Mouse (Mus musculus) lung, adult 2 months (tissue): ENCODE results near the gene Ang4.

Experiments
- CTCF ChIP-seq: fragments of 200-500 bp; IDR thresholded peaks from 2 replicates; pipeline ENCODE4 v1.5.1; 2011; ENCODE audit warnings: mild to moderate bottlenecking, low read length, control low read depth; ENCODE audit not compliant: insufficient read depth
- POLR2A ChIP-seq: fragments of 200-500 bp; IDR thresholded peaks from 2 replicates; pipeline ENCODE4 v1.6.1; 2011; ENCODE audit warnings: low read depth, mild to moderate bottlenecking, control low read depth, low read length, borderline replicate concordance; ENCODE audit errors: extremely low read depth

GRCm38 (mm10) chr14:51777791-51778190 is 4.4 kb upstream of the Ang4 start:
- no peak for TF ChIP-seq CTCF
- TF ChIP-seq POLR2A: no peak
